ENCODE assay signal across 8 mouse cellular contexts in genomic region chr12:27059885-27060284, GRCm38 (mm10).
DNase-seq lines count a peak whose midpoint lies in the region; ATAC-seq and TF ChIP-seq lines count a peak whose summit lies in the region.

No protein-coding gene starts in this region.

- intact Hi-C loops in left cerebral cortex, postnatal 4 days (cut with DNase I), result loop anchor here (5.0 to 10.0 kb wide), 2 partner anchors 277 to 525 kb away; no protein-coding TSS in a partner anchor

- no peak for ATAC-seq in forebrain, embryonic 11.5 days (replicated peaks; ENCODE audit: low FRiP score)
- no peak for ATAC-seq in neural tube, embryonic 15.5 days (ENCODE audit: low FRiP score)

- no peaks in the 10 kb centered on the region for H3K9me3 ChIP-seq in forebrain, embryonic 11.5 days (ENCODE audit: control insufficient read depth, low read length)
- no peaks in the 10 kb centered on the region for H3K9me3 ChIP-seq in neural tube, embryonic 15.5 days (replicated peaks)

- H3K36me3 ChIP-seq in forebrain, embryonic 11.5 days (ENCODE audit: control insufficient read depth, insufficient read depth, low read length), result no peaks in the 10 kb centered on the region
- H3K36me3 ChIP-seq in neural tube, embryonic 15.5 days, result no peaks in the 10 kb centered on the region

- no peaks in the 10 kb centered on the region for H3K4me1 ChIP-seq in bone marrow macrophage, adult 2 months (ENCODE audit: control insufficient read depth, insufficient read depth, low read length)
- H3K4me1 ChIP-seq in forebrain, embryonic 11.5 days (replicated peaks; ENCODE audit: control insufficient read depth, insufficient read depth, low read length), result peaks cover 33% of the 10 kb centered on the region
- peaks cover 46% of the 10 kb centered on the region for H3K4me1 ChIP-seq in neural tube, embryonic 15.5 days

- TF ChIP-seq POLR2A in bone marrow macrophage, adult 2 months (IDR thresholded peaks at IDR 0.05; ENCODE audit: borderline replicate concordance, low read depth, low read length), result no peak

- DNase-seq in left cerebral cortex, postnatal 4 days, result peak; percentile 72
- no peak for DNase-seq in left cerebral cortex, adult 8-10 months (ENCODE audit: low spot score in 2 of 2)
- DNase-seq in forebrain, embryonic 11.5 days (ENCODE audit: low spot score), result peak; percentile 79
- DNase-seq in kidney, postnatal 4 days, result peak; percentile 67 to 74
- DNase-seq in thymus, postnatal 14 days, result no peak
- DNase-seq in spleen, postnatal 4 days (ENCODE audit: low spot score in 2 of 2), result no peak

- H3K27me3 ChIP-seq in forebrain, embryonic 11.5 days (ENCODE audit: control insufficient read depth, insufficient read depth, low read length), result no peaks in the 10 kb centered on the region
- no peaks in the 10 kb centered on the region for H3K27me3 ChIP-seq in neural tube, embryonic 15.5 days (replicated peaks)

- H3K27ac ChIP-seq in bone marrow macrophage, adult 2 months (ENCODE audit: insufficient read depth, low read depth, low read length), result no peak overlapping the region
- peak overlapping the region; percentile 87 for H3K27ac ChIP-seq in forebrain, embryonic 11.5 days (ENCODE audit: low read depth, low read length)
- peak overlapping the region; percentile 89; the same call in 1 of the 2 replicates for H3K27ac ChIP-seq in neural tube, embryonic 15.5 days (replicated peaks)

- peak; percentile 38; the same call in 1 of the 2 replicates for TF ChIP-seq CTCF in bone marrow macrophage, adult 2 months (IDR thresholded peaks at IDR 0.05; ENCODE audit: low read depth, low read length)

- H3K4me2 ChIP-seq in forebrain, embryonic 11.5 days (ENCODE audit: low read depth, low read length, severe bottlenecking), result 0 out of 2 replicates have a peak overlapping the region, but pooled peaks have one; percentile 8
- no peak overlapping the region for H3K4me2 ChIP-seq in neural tube, embryonic 15.5 days

- H3K4me3 ChIP-seq in bone marrow macrophage, adult 2 months (ENCODE audit: insufficient read depth, low read length), result no peak overlapping the region
- no peak overlapping the region for H3K4me3 ChIP-seq in forebrain, embryonic 11.5 days (ENCODE audit: low read depth, low read length)
- no peak overlapping the region for H3K4me3 ChIP-seq in neural tube, embryonic 15.5 days (replicated peaks)

- 13% methylated on average over 4 of the region's 4 CpGs for WGBS in forebrain, embryonic 11.5 days
- 27% methylated on average over 4 of the region's 4 CpGs for WGBS in neural tube, embryonic 15.5 days

- peak overlapping the region; percentile 57 for H3K9ac ChIP-seq in forebrain, embryonic 11.5 days (ENCODE audit: low read length)
- H3K9ac ChIP-seq in neural tube, embryonic 15.5 days (replicated peaks), result no peak overlapping the region

Comparison
In these comparisons a context has a peak if more than half of its experiments do, and no peak if none do; other contexts are left out.
1. DNase-seq: peak in left cerebral cortex, postnatal 4 days (single experiment), forebrain, embryonic 11.5 days (single experiment) and kidney, postnatal 4 days (2 of 2); none in left cerebral cortex, adult 8-10 months (0 of 2), thymus, postnatal 14 days (single experiment) and spleen, postnatal 4 days (0 of 2).